Mouse (Mus musculus) layer of hippocampus, adult 9-11 months (tissue): Measurements from ENCODE around the gene Mavs.
"Not testable (repeated sequence)": the region's sequence is repeated elsewhere in the genome, so short reads cannot be mapped to it uniquely, and the experiment has no call there.

ENCODE experiments used
- DNase-seq: peaks from one replicate; pipeline ENCODE4 v3.0.0; 2022

The Mavs gene

GRCm38 (mm10) chr2:131213773-131214172, 20.1 kb upstream of the Mavs start:
- DNase-seq: no peak

GRCm38 (mm10) chr2:131215941-131216858, 17.7 kb upstream of the Mavs start:
- DNase-seq: no peak

- DNase-seq: no peak
Measured at GRCm38 (mm10) chr2:131220030-131220429, 13.8 kb upstream of the Mavs start.

GRCm38 (mm10) chr2:131221853-131222515, 11.9 kb upstream of the Mavs start:
- no peak for DNase-seq

GRCm38 (mm10) chr2:131222562-131222961, 11.3 kb upstream of the Mavs start:
- peak; percentile 43 for DNase-seq

GRCm38 (mm10) chr2:131223569-131223968, 10.3 kb upstream of the Mavs start:
- no peak for DNase-seq

GRCm38 (mm10) chr2:131225178-131225577, 8.7 kb upstream of the Mavs start:
- no peak for DNase-seq

GRCm38 (mm10) chr2:131226669-131227068, 7.2 kb upstream of the Mavs start:
- not testable (repeated sequence) for DNase-seq

- no peak for DNase-seq
Measured at GRCm38 (mm10) chr2:131227243-131227642, 6.6 kb upstream of the Mavs start.

GRCm38 (mm10) chr2:131232558-131232957, 1.3 kb upstream of the Mavs start:
- no peak for DNase-seq

- DNase-seq: no peak
Measured at GRCm38 (mm10) chr2:131234127-131234650, 326 bp downstream of the Mavs start.

GRCm38 (mm10) chr2:131234970-131235635, 1.2 kb downstream of the Mavs start:
- no peak for DNase-seq

GRCm38 (mm10) chr2:131242180-131242579, 8.3 kb downstream of the Mavs start:
- DNase-seq: no peak

- no peak for DNase-seq
Measured at GRCm38 (mm10) chr2:131242929-131243328, 9.1 kb downstream of the Mavs start.

- DNase-seq: peak; percentile 26
Measured at GRCm38 (mm10) chr2:131253681-131254328, 19.9 kb downstream of the Mavs start.

- no peak for DNase-seq
Measured at GRCm38 (mm10) chr2:131254329-131254713, 20.5 kb downstream of the Mavs start.

- DNase-seq: no peak
Measured at GRCm38 (mm10) chr2:131255738-131256137, 21.9 kb downstream of the Mavs start.

GRCm38 (mm10) chr2:131258693-131259092, 24.8 kb downstream of the Mavs start:
- no peak for DNase-seq

GRCm38 (mm10) chr2:131260544-131261307, 26.9 kb downstream of the Mavs start:
- DNase-seq: no peak

GRCm38 (mm10) chr2:131261481-131262212, 27.8 kb downstream of the Mavs start:
- peak; percentile 38 for DNase-seq

GRCm38 (mm10) chr2:131262213-131262672, 28.4 kb downstream of the Mavs start, which contains the start of gene Pank2:
Gene Pank2, plus strand, starts transcription at chr2:131262495.
- peak; percentile 99 for DNase-seq
